In the genomic region with DNA sequence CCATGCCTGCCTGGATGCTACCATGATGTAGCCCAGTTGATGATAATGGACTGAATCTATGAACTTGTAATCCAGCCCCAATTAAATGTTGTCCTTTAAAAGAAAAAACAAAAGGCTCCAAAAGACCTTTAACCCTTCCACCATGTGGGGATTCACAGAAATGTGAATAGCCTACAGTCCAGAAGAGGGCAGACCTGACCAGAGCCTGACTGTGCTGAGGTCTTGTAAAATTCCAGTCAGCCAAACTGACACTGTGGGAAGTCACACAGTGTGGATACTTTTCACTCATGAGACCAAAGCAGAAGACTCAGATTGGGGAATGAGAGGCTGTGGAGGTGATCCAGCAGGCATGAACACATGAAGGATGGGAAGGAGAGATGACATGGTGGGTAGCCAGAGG, we compare ENCODE assay signal across 23 mouse cellular contexts. TPM values are rescaled to one million over a fixed set of nuclear protein-coding genes. Genes with fewer than 3 reads are reported as not detected.
A peak's percentile ranks its signal among the peaks of the same experiment; 100 is the strongest.
DNase-seq lines count a peak whose midpoint lies in the region; ATAC-seq and TF ChIP-seq lines count a peak whose summit lies in the region.
"Had no signal": no experiment of that assay in that cellular context is flagged by ENCODE, and none has a peak within 500 bp of the region (broad histone marks: within the 10 kb centered on the region; RNA-seq: fewer than 3 reads in every experiment).

No protein-coding gene starts in this region.

- no peak for TF ChIP-seq EP300 in lung, postnatal 0 days (IDR thresholded peaks at IDR 0.05)

- no peak for TF ChIP-seq POLR2A in bone marrow, adult 2 months (IDR thresholded peaks at IDR 0.05; ENCODE audit: borderline replicate concordance, control insufficient read depth, low read depth, low read length)

- no peaks in the 10 kb centered on the region for H3K36me3 ChIP-seq in hindbrain, postnatal 0 days (ENCODE audit: insufficient read depth, low read length)
- no peaks in the 10 kb centered on the region for H3K36me3 ChIP-seq in hindbrain, embryonic 11.5 days (ENCODE audit: control insufficient read depth, insufficient read depth, low read length)
- no peaks in the 10 kb centered on the region for H3K36me3 ChIP-seq in lung, postnatal 0 days (ENCODE audit: insufficient read depth, low read length)
- H3K36me3 ChIP-seq: embryonic facial prominence, embryonic 10.5 days; heart, embryonic 10.5 days; liver, embryonic 15.5 days; neural tube, embryonic 12.5 days had no signal

- DNase-seq in hindbrain, postnatal 0 days (ENCODE audit: low spot score) = no peak
- DNase-seq in hindbrain, embryonic 11.5 days (ENCODE audit: low spot score) = no peak
- DNase-seq in lung, postnatal 0 days (ENCODE audit: low spot score) = no peak
- DNase-seq in lung, postnatal 14 days = no peak
- DNase-seq in neural tube, embryonic 10.5 days (ENCODE audit: extremely low spot score, low spot score) = no peak
- DNase-seq in embryo, embryonic 9.5 days (ENCODE audit: extremely low spot score) = no peak
- DNase-seq: gastrocnemius, postnatal 14 days; kidney, postnatal 14 days; layer of hippocampus, adult 9-11 months had no signal

- peak; percentile 28 for TF ChIP-seq CTCF in hindbrain, postnatal 0 days (IDR thresholded peaks at IDR 0.05; ENCODE audit: low read depth)
- peak; percentile 56 for TF ChIP-seq CTCF in lung, postnatal 0 days (IDR thresholded peaks at IDR 0.05)
- TF ChIP-seq CTCF in bone marrow, adult 2 months (IDR thresholded peaks at IDR 0.05; ENCODE audit: control insufficient read depth, insufficient read depth, low read length) = peak; percentile 23; the same call in 1 of the 2 replicates

- no peaks in the 10 kb centered on the region for H3K27me3 ChIP-seq in hindbrain, postnatal 0 days (ENCODE audit: insufficient read depth, low read length)
- H3K27me3 ChIP-seq in hindbrain, embryonic 11.5 days (ENCODE audit: control insufficient read depth, insufficient read depth, low read length) = no peaks in the 10 kb centered on the region
- H3K27me3 ChIP-seq in lung, postnatal 0 days (replicated peaks; ENCODE audit: insufficient read depth, low read length) = no peaks in the 10 kb centered on the region
- H3K27me3 ChIP-seq: liver, embryonic 15.5 days; neural tube, embryonic 12.5 days had no signal

- H3K9me3 ChIP-seq in hindbrain, postnatal 0 days (ENCODE audit: low read length) = no peaks in the 10 kb centered on the region
- H3K9me3 ChIP-seq in hindbrain, embryonic 11.5 days (ENCODE audit: control insufficient read depth, low read length) = no peaks in the 10 kb centered on the region
- H3K9me3 ChIP-seq in lung, postnatal 0 days (ENCODE audit: low read length) = no peaks in the 10 kb centered on the region
- H3K9me3 ChIP-seq: embryonic facial prominence, embryonic 10.5 days; heart, embryonic 10.5 days; liver, embryonic 15.5 days; neural tube, embryonic 12.5 days had no signal

- no peak overlapping the region for H3K9ac ChIP-seq in hindbrain, postnatal 0 days (replicated peaks; ENCODE audit: low read length)
- H3K9ac ChIP-seq in hindbrain, embryonic 11.5 days (ENCODE audit: low read depth, low read length) = no peak overlapping the region
- no peak overlapping the region for H3K9ac ChIP-seq in lung, postnatal 0 days (replicated peaks; ENCODE audit: low read depth)
- H3K9ac ChIP-seq: liver, embryonic 15.5 days; neural tube, embryonic 12.5 days had no signal

- ATAC-seq in hindbrain, postnatal 0 days = no peak
- ATAC-seq in hindbrain, embryonic 11.5 days (ENCODE audit: low FRiP score) = no peak
- ATAC-seq in lung, postnatal 0 days = no peak
- ATAC-seq: forebrain, embryonic 16.5 days; inflammation-experienced regulatory T-cells, adult 6 months; midbrain, embryonic 16.5 days had no signal

- no peak overlapping the region for H3K27ac ChIP-seq in hindbrain, postnatal 0 days
- no peak overlapping the region for H3K27ac ChIP-seq in hindbrain, embryonic 11.5 days (ENCODE audit: low read depth, low read length)
- H3K27ac ChIP-seq in lung, postnatal 0 days (ENCODE audit: low read length) = no peak overlapping the region
- H3K27ac ChIP-seq in bone marrow, adult 2 months (ENCODE audit: control insufficient read depth, insufficient read depth, low read depth, low read length, poor library complexity) = no peak overlapping the region
- H3K27ac ChIP-seq: embryonic facial prominence, embryonic 10.5 days; heart, embryonic 10.5 days; liver, embryonic 15.5 days; macrophage; neural tube, embryonic 12.5 days had no signal

- no peak overlapping the region for H3K4me2 ChIP-seq in hindbrain, postnatal 0 days (ENCODE audit: low read depth, low read length)
- H3K4me2 ChIP-seq in hindbrain, embryonic 11.5 days (replicated peaks; ENCODE audit: low read depth, low read length) = no peak overlapping the region
- H3K4me2 ChIP-seq in lung, postnatal 0 days (replicated peaks; ENCODE audit: low read depth, low read length) = no peak overlapping the region
- H3K4me2 ChIP-seq: liver, embryonic 15.5 days; neural tube, embryonic 12.5 days had no signal

- no peak overlapping the region for H3K4me3 ChIP-seq in hindbrain, postnatal 0 days (ENCODE audit: low read length)
- H3K4me3 ChIP-seq in hindbrain, embryonic 11.5 days (ENCODE audit: low read depth, low read length) = no peak overlapping the region
- H3K4me3 ChIP-seq in lung, postnatal 0 days (ENCODE audit: low read depth, low read length) = no peak overlapping the region
- H3K4me3 ChIP-seq in bone marrow, adult 2 months (replicated peaks; ENCODE audit: control insufficient read depth, low read depth, low read length) = no peak overlapping the region
- H3K4me3 ChIP-seq: embryonic facial prominence, embryonic 10.5 days; erythroblast, embryonic 14.5 days; heart, embryonic 10.5 days; liver, embryonic 15.5 days; neural tube, embryonic 12.5 days had no signal

- H3K4me1 ChIP-seq in hindbrain, postnatal 0 days (ENCODE audit: insufficient read depth, low read length) = no peaks in the 10 kb centered on the region
- H3K4me1 ChIP-seq in hindbrain, embryonic 11.5 days (replicated peaks; ENCODE audit: control insufficient read depth, insufficient read depth, low read length) = no peaks in the 10 kb centered on the region
- no peaks in the 10 kb centered on the region for H3K4me1 ChIP-seq in lung, postnatal 0 days (ENCODE audit: insufficient read depth, low read depth, low read length)
- H3K4me1 ChIP-seq in bone marrow, adult 2 months (ENCODE audit: control insufficient read depth, insufficient read depth, low read length) = peaks cover 11% of the 10 kb centered on the region
- H3K4me1 ChIP-seq: neural tube, embryonic 12.5 days had no signal

RNA-seq across cellular contexts. Expression of gene Ifitm10, which starts 12.8 kb away (rescaled TPM):
- 22.7 and 25.4 TPM in 2 replicates for total RNA-seq in hindbrain, postnatal 0 days (2014; rRNA removed)
- polyA plus RNA-seq in hindbrain, postnatal 0 days (2015; fragmentation: Nextera tagmentation; extraction: Ambion mirVana) = 17.2 and 19.9 TPM in 2 replicates
- 0.39 and 0.47 TPM in 2 replicates for polyA plus RNA-seq in hindbrain, embryonic 11.5 days (2014; fragmentation: Nextera tagmentation; extraction: Ambion mirVana)
- 15.0 and 15.5 TPM in 2 replicates for polyA plus RNA-seq in lung, postnatal 0 days (2015; fragmentation: Nextera tagmentation; extraction: Ambion mirVana)
- 1.6 and 6.2 TPM in 2 replicates for polyA plus RNA-seq in bone marrow, adult 2 months (2011; ENCODE audit: insufficient read depth, insufficient read length, low replicate concordance, missing spikeins)
- total RNA-seq: hematopoietic stem cell, adult 5-6 weeks had no signal
- polyA plus RNA-seq: macrophage had no signal

RNA-seq across cellular contexts. Expression of gene Gm49369, which starts 21.7 kb away (rescaled TPM):
- 1.0 TPM in 1 of 2 replicates, not detected in the other for total RNA-seq in hindbrain, postnatal 0 days (2014; rRNA removed)
- 2.1 and 2.9 TPM in 2 replicates for polyA plus RNA-seq in hindbrain, postnatal 0 days (2015; fragmentation: Nextera tagmentation; extraction: Ambion mirVana)
- polyA plus RNA-seq in hindbrain, embryonic 11.5 days (2014; fragmentation: Nextera tagmentation; extraction: Ambion mirVana) = not detected in 2 replicates
- 0.80 TPM in 1 of 2 replicates, not detected in the other for polyA plus RNA-seq in lung, postnatal 0 days (2015; fragmentation: Nextera tagmentation; extraction: Ambion mirVana)
- not detected in 2 replicates for polyA plus RNA-seq in bone marrow, adult 2 months (2011; ENCODE audit: insufficient read depth, insufficient read length, low replicate concordance, missing spikeins)
- polyA plus RNA-seq: embryonic facial prominence, embryonic 10.5 days; forebrain, embryonic 16.5 days had no signal

RNA-seq across cellular contexts. Expression of gene Ctsd, which starts 27.1 kb away (rescaled TPM):
- total RNA-seq in hindbrain, postnatal 0 days (2014; rRNA removed) = 638 and 755 TPM in 2 replicates
- polyA plus RNA-seq in hindbrain, postnatal 0 days (2015; fragmentation: Nextera tagmentation; extraction: Ambion mirVana) = 400 and 402 TPM in 2 replicates
- polyA plus RNA-seq in hindbrain, embryonic 11.5 days (2014; fragmentation: Nextera tagmentation; extraction: Ambion mirVana) = 168 and 200 TPM in 2 replicates
- 469 and 481 TPM in 2 replicates for polyA plus RNA-seq in lung, postnatal 0 days (2015; fragmentation: Nextera tagmentation; extraction: Ambion mirVana)
- 137 and 308 TPM in 2 replicates for polyA plus RNA-seq in bone marrow, adult 2 months (2011; ENCODE audit: insufficient read depth, insufficient read length, low replicate concordance, missing spikeins)

RNA-seq across cellular contexts. Expression of gene Krtap5-4, which starts 57.4 kb away (rescaled TPM):
- not detected in 2 replicates for total RNA-seq in hindbrain, postnatal 0 days (2014; rRNA removed)
- polyA plus RNA-seq in hindbrain, postnatal 0 days (2015; fragmentation: Nextera tagmentation; extraction: Ambion mirVana) = not detected in 2 replicates
- polyA plus RNA-seq in hindbrain, embryonic 11.5 days (2014; fragmentation: Nextera tagmentation; extraction: Ambion mirVana) = not detected in 2 replicates
- polyA plus RNA-seq in lung, postnatal 0 days (2015; fragmentation: Nextera tagmentation; extraction: Ambion mirVana) = not detected in 2 replicates
- polyA plus RNA-seq in bone marrow, adult 2 months (2011; ENCODE audit: insufficient read depth, insufficient read length, low replicate concordance, missing spikeins) = not detected in 2 replicates
- total RNA-seq: adrenal gland, postnatal 4 days; gastrocnemius, postnatal 14 days; hematopoietic stem cell, adult 5-6 weeks; left cerebral cortex, postnatal 25 days had no signal
- polyA plus RNA-seq: embryonic facial prominence, embryonic 10.5 days; erythroblast, embryonic 14.5 days; forebrain, embryonic 16.5 days; inflammation-experienced regulatory T-cells, adult 6 months; liver, embryonic 15.5 days; macrophage; midbrain, embryonic 16.5 days; neural tube, embryonic 12.5 days; urinary bladder, adult 2 months had no signal
